Mouse (Mus musculus) embryonic facial prominence, embryonic 11.5 days (tissue): ENCODE measurements at regions not wholly inside any gene's neighbourhood (a gene's known extent, or its start where the extent isn't known, plus 50 kb on each side); places are given as distances from the start of the nearest gene placed in this dataset.

Experiments
- ATAC-seq: fragments of 200-750 bp; cut with Nextera tagmentation; replicated peaks from 2 replicates; pipeline ENCODE4 v1.8.0; 2017; ENCODE audit warnings: low read depth; ENCODE audit not compliant: insufficient number of reproducible peaks, low FRiP score, low TSS enrichment
- DNase-seq: peaks from one replicate; pipeline ENCODE4 v3.0.0-alpha.2; 2015; ENCODE audit warnings: low spot score
- H3K27ac ChIP-seq: fragments of 300-500 bp; sonication (generic); replicated peaks from 2 replicates; pipeline ENCODE4 v1.5.1; 2014; ENCODE audit warnings: mild to moderate bottlenecking, low read depth, low read length, control low read depth
- H3K27me3 ChIP-seq: fragments of 300-500 bp; sonication (generic); 2 replicates; pipeline ENCODE4 v1.6.1; 2014; ENCODE audit warnings: mild to moderate bottlenecking, low read length, moderate library complexity, mixed read lengths; ENCODE audit not compliant: control insufficient read depth, insufficient read depth
- H3K36me3 ChIP-seq: fragments of 300-500 bp; sonication (generic); replicated peaks from 2 replicates; pipeline ENCODE4 v1.6.1; 2014; ENCODE audit warnings: low read depth, mild to moderate bottlenecking, low read length, moderate library complexity, mixed read lengths; ENCODE audit not compliant: control insufficient read depth, insufficient read depth
- H3K4me1 ChIP-seq: fragments of 300-500 bp; sonication (generic); 2 replicates; pipeline ENCODE4 v1.6.1; 2014; ENCODE audit warnings: low read length, mixed read lengths; ENCODE audit not compliant: control insufficient read depth, insufficient read depth
- H3K4me2 ChIP-seq: fragments of 300-500 bp; sonication (generic); 2 replicates; pipeline ENCODE4 v1.6.1; 2014; ENCODE audit warnings: low read depth, mild to moderate bottlenecking, control low read depth, low read length, moderate library complexity
- H3K4me3 ChIP-seq: fragments of 300-500 bp; sonication (generic); 2 replicates; pipeline ENCODE4 v1.5.1; 2014; ENCODE audit warnings: low read depth, low read length, control low read depth
- H3K9ac ChIP-seq: fragments of 300-500 bp; sonication (generic); replicated peaks from 2 replicates; pipeline ENCODE4 v1.6.1; 2014; ENCODE audit warnings: mild to moderate bottlenecking, control low read depth, low read length
- H3K9me3 ChIP-seq: fragments of 300-500 bp; sonication (generic); replicated peaks from 2 replicates; pipeline ENCODE4 v1.6.1; 2016; ENCODE audit warnings: mild to moderate bottlenecking, low read length, inconsistent platforms, mixed read lengths; ENCODE audit not compliant: control insufficient read depth
- WGBS: fragments of 180-500 bp; shearing (Covaris S2); extraction: QIAGEN DNeasy Blood & Tissue Kit; methylation state at CpG from one replicate; pipeline ENCODE4 v1.1.7; 2014; 5-methylcytosine and 5-hydroxymethylcytosine counted together

DNA sequence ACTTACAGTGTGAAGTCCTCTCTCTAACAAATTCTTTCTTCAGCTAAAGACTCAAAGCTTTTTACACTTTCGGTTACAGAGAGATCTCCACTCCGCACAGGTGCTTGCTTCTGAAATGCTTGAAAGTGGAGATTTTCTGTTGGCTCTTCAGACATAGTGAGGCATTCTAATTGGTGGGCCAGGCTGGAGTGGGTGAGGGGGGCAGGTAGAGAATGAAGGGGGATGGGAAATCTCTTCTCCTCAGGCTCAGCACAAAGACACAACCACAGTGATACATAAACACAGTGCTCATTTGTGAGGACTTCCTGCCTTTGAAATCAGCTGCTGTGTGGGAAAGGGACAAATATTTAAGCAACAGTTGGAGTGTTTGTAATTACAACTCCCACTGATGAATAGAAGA lies 109.1 kb upstream of the Syt6 start:
- WGBS = 59% methylated on average over 2 of the region's 2 CpGs
- no peaks in the 10 kb centered on the region for H3K4me1 ChIP-seq
- no peak for ATAC-seq

GRCm38 (mm10) chr3:103470586-103471400 lies 104.2 kb upstream of the Syt6 start:
- H3K27ac ChIP-seq = no peak overlapping the region
- no peaks in the 10 kb centered on the region for H3K36me3 ChIP-seq
- H3K27me3 ChIP-seq = no peaks in the 10 kb centered on the region
- no peak overlapping the region for H3K4me3 ChIP-seq
- no peak for DNase-seq
- WGBS = 86% methylated on average over 15 of the region's 15 CpGs
- ATAC-seq = no peak
- H3K4me2 ChIP-seq = no peak overlapping the region
- H3K9me3 ChIP-seq = no peaks in the 10 kb centered on the region
- no peaks in the 10 kb centered on the region for H3K4me1 ChIP-seq
- H3K9ac ChIP-seq = no peak overlapping the region

More for the DNA sequence above, 109.1 kb upstream of the Syt6 start:
- no peak overlapping the region for H3K9ac ChIP-seq
- DNase-seq = no peak
- no peaks in the 10 kb centered on the region for H3K36me3 ChIP-seq
- H3K27ac ChIP-seq = no peak overlapping the region
- no peaks in the 10 kb centered on the region for H3K27me3 ChIP-seq
- no peaks in the 10 kb centered on the region for H3K9me3 ChIP-seq
- no peak overlapping the region for H3K4me2 ChIP-seq
- H3K4me3 ChIP-seq = no peak overlapping the region

GRCm38 (mm10) chr3:103472598-103472997 lies 102.4 kb upstream of the Syt6 start:
- ATAC-seq (no peak), DNase-seq (no peak)
- H3K4me1 ChIP-seq = no peaks in the 10 kb centered on the region
- no peak overlapping the region for H3K4me2 ChIP-seq
- H3K9ac ChIP-seq = no peak overlapping the region
- no peak overlapping the region for H3K4me3 ChIP-seq
- H3K9me3 ChIP-seq = no peaks in the 10 kb centered on the region
- no peaks in the 10 kb centered on the region for H3K27me3 ChIP-seq
- H3K27ac ChIP-seq = no peak overlapping the region
- WGBS = 74% methylated on average over 10 of the region's 10 CpGs
- no peaks in the 10 kb centered on the region for H3K36me3 ChIP-seq

- Histone ChIP-seq H3K4me1 (no peaks in the 10 kb centered on the region), H3K9ac (no peak overlapping the region), H3K4me2 (no peak overlapping the region), H3K27me3 (no peaks in the 10 kb centered on the region), H3K9me3 (no peaks in the 10 kb centered on the region), H3K36me3 (no peaks in the 10 kb centered on the region), H3K27ac (no peak overlapping the region), H3K4me3 (no peak overlapping the region)
- DNase-seq (no peak), ATAC-seq (no peak)
- 60% methylated on average over 2 of the region's 2 CpGs for WGBS
These were observed 101.7 kb upstream of the Syt6 start for GRCm38 (mm10) chr3:103473336-103473735.

GRCm38 (mm10) chr3:103479845-103480543 lies 95.0 kb upstream of the Syt6 start:
- no peaks in the 10 kb centered on the region for H3K4me1 ChIP-seq
- WGBS = 75% methylated on average over 2 of the region's 2 CpGs
- no peaks in the 10 kb centered on the region for H3K36me3 ChIP-seq
- no peak overlapping the region for H3K4me3 ChIP-seq
- H3K4me2 ChIP-seq = no peak overlapping the region
- H3K9ac ChIP-seq = no peak overlapping the region
- H3K27ac ChIP-seq = no peak overlapping the region
- H3K27me3 ChIP-seq = no peaks in the 10 kb centered on the region
- no peak for DNase-seq
- no peak for ATAC-seq
- no peaks in the 10 kb centered on the region for H3K9me3 ChIP-seq

GRCm38 (mm10) chr3:103480676-103481075 lies 94.4 kb upstream of the Syt6 start:
- H3K4me3 ChIP-seq = no peak overlapping the region
- 76% methylated on average over 7 of the region's 7 CpGs for WGBS
- ATAC-seq (no peak), DNase-seq (no peak)
- no peaks in the 10 kb centered on the region for H3K27me3 ChIP-seq
- H3K4me1 ChIP-seq = no peaks in the 10 kb centered on the region
- no peaks in the 10 kb centered on the region for H3K9me3 ChIP-seq
- no peak overlapping the region for H3K27ac ChIP-seq
- no peak overlapping the region for H3K4me2 ChIP-seq
- H3K9ac ChIP-seq = no peak overlapping the region
- H3K36me3 ChIP-seq = no peaks in the 10 kb centered on the region

DNA sequence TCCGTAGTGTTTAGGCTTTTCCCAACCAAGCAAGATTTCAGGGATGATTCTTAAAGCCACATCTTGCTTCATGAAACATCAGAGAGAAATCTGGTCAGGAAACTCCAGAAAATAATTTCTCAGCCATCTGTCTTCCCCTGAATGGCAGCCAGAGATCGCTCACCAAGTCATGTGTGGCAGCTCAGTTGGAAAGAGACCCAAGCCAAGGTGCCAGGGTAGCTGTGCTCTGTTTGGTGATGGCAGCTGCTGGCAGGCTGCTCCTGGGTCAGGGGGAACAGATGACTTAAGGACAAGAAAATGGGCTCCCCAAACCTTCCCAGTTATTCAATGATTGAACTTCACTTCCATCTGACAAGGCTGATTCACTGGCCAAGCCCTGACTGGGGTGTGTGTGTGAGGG lies 91.7 kb upstream of the Syt6 start:
- ATAC-seq (no peak), DNase-seq (no peak)
- no peaks in the 10 kb centered on the region for H3K36me3 ChIP-seq
- H3K4me1 ChIP-seq = no peaks in the 10 kb centered on the region
- no peaks in the 10 kb centered on the region for H3K27me3 ChIP-seq
- no peak overlapping the region for H3K4me2 ChIP-seq
- H3K27ac ChIP-seq = no peak overlapping the region
- WGBS = 88% methylated on average over 2 of the region's 2 CpGs
- no peak overlapping the region for H3K4me3 ChIP-seq
- H3K9ac ChIP-seq = no peak overlapping the region
- no peaks in the 10 kb centered on the region for H3K9me3 ChIP-seq

DNA sequence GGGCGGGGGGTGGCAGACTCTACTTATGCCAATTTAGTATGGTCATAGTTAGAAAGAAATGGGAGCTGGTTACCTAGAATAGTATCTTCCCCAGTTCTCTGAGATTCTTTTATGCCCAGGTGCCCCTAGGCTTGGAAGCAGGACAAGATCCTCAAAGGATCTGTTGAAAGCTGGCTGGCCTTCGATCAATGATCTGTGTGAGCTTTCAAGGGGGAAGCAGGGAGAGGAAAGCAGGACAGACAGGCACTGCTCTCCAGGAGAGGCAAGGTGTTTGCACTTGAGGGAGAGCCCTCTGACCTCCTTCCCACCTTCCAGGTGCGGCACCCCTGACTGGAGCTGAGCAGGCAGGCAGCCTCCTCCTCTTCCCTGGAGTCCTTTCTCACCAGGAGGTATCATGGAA lies 91.3 kb upstream of the Syt6 start:
- Histone ChIP-seq H3K4me1 (no peaks in the 10 kb centered on the region), H3K27me3 (no peaks in the 10 kb centered on the region), H3K9me3 (no peaks in the 10 kb centered on the region), H3K4me2 (no peak overlapping the region), H3K27ac (no peak overlapping the region), H3K4me3 (no peak overlapping the region), H3K36me3 (no peaks in the 10 kb centered on the region), H3K9ac (no peak overlapping the region)
- DNase-seq (no peak), ATAC-seq (no peak)
- WGBS = 77% methylated on average over 3 of the region's 3 CpGs
